Mouse (Mus musculus) midbrain, embryonic 15.5 days (tissue): ENCODE data around the gene Zfp638. TPM values are rescaled to one million over a fixed set of nuclear protein-coding genes. Genes with fewer than 3 reads are reported as not detected.
"Not testable (repeated sequence)": the region's sequence is repeated elsewhere in the genome, so short reads cannot be mapped to it uniquely, and the experiment has no call there.

Experiments used
- ATAC-seq: fragments of 200-750 bp; cut with Nextera tagmentation; replicated peaks from 2 replicates; pipeline ENCODE4 v1.8.0; 2017; ENCODE audit warnings: moderate TSS enrichment
- H3K27ac ChIP-seq: fragments of 300-500 bp; sonication (generic); 2 replicates; pipeline ENCODE4 v1.5.1; 2015; ENCODE audit warnings: mild to moderate bottlenecking, inconsistent platforms
- H3K27me3 ChIP-seq: fragments of 300-500 bp; sonication (generic); replicated peaks from 2 replicates; pipeline ENCODE4 v1.6.1; 2015; ENCODE audit warnings: inconsistent platforms
- H3K36me3 ChIP-seq: fragments of 300-500 bp; sonication (generic); replicated peaks from 2 replicates; pipeline ENCODE4 v1.6.1; 2015; ENCODE audit warnings: inconsistent platforms
- H3K4me1 ChIP-seq: fragments of 300-500 bp; sonication (generic); 2 replicates; pipeline ENCODE4 v1.6.1; 2015; ENCODE audit warnings: inconsistent platforms
- H3K4me2 ChIP-seq: fragments of 300-500 bp; sonication (generic); 2 replicates; pipeline ENCODE4 v1.6.1; 2015; ENCODE audit warnings: inconsistent platforms, mild to moderate bottlenecking, moderate library complexity
- H3K4me3 ChIP-seq: fragments of 300-500 bp; sonication (generic); 2 replicates; pipeline ENCODE4 v1.5.1; 2015; ENCODE audit warnings: mild to moderate bottlenecking, inconsistent platforms
- H3K9ac ChIP-seq: fragments of 300-500 bp; sonication (generic); 2 replicates; pipeline ENCODE4 v1.6.1; 2015; ENCODE audit warnings: mild to moderate bottlenecking, inconsistent platforms
- H3K9me3 ChIP-seq: fragments of 300-500 bp; sonication (generic); 2 replicates; pipeline ENCODE4 v1.6.1; 2016; ENCODE audit warnings: inconsistent platforms
- WGBS: fragments of 180-500 bp; shearing (Covaris S2); methylation state at CpG from one replicate; pipeline ENCODE4 v1.1.7; 2015; ENCODE audit warnings: mixed read lengths; 5-methylcytosine and 5-hydroxymethylcytosine counted together
- polyA plus RNA-seq: library from polyadenylated mRNA; unstranded; fragments of >200 nt; fragmentation: Nextera tagmentation; extraction: Ambion mirVana; gene quantifications from 2 replicates; pipeline ENCODE4 v1.2.1, GENCODE M21; 2015

The Zfp638 gene
- polyA plus RNA-seq, 1 experiment from 2014 or later: 76.5 TPM

GRCm38 (mm10) chr6:83953603-83954002 is 86.7 kb downstream of the Zfp638 start:
- Histone ChIP-seq H3K9me3 (no peaks in the 10 kb centered on the region), H3K4me3 (no peak overlapping the region), H3K27ac (no peak overlapping the region), H3K9ac (no peak overlapping the region), H3K27me3 (no peaks in the 10 kb centered on the region), H3K4me2 (no peak overlapping the region), H3K4me1 (no peaks in the 10 kb centered on the region), H3K36me3 (peaks cover 14% of the 10 kb centered on the region)
- no peak for ATAC-seq

GRCm38 (mm10) chr6:83987642-83988041 is 120.7 kb downstream of the Zfp638 start:
- H3K4me2 ChIP-seq: no peak overlapping the region
- no peak overlapping the region for H3K4me3 ChIP-seq
- H3K27me3 ChIP-seq: no peaks in the 10 kb centered on the region
- H3K27ac ChIP-seq: no peak overlapping the region
- no peak overlapping the region for H3K9ac ChIP-seq
- peaks cover 20% of the 10 kb centered on the region for H3K36me3 ChIP-seq
- H3K9me3 ChIP-seq: no peaks in the 10 kb centered on the region
- ATAC-seq: no peak
- no peaks in the 10 kb centered on the region for H3K4me1 ChIP-seq
- WGBS: 95% methylated on average over 5 of the region's 5 CpGs

GRCm38 (mm10) chr6:84002716-84003115 is 135.8 kb downstream of the Zfp638 start:
- no peaks in the 10 kb centered on the region for H3K27me3 ChIP-seq
- no peak overlapping the region for H3K27ac ChIP-seq
- H3K9me3 ChIP-seq: no peaks in the 10 kb centered on the region
- no peaks in the 10 kb centered on the region for H3K4me1 ChIP-seq
- ATAC-seq: no peak
- H3K4me3 ChIP-seq: no peak overlapping the region
- no peak overlapping the region for H3K4me2 ChIP-seq
- WGBS: 67% methylated on average over 1 of the region's 1 CpGs
- H3K9ac ChIP-seq: no peak overlapping the region
- peaks cover 12% of the 10 kb centered on the region; the same call in 1 of the 2 replicates for H3K36me3 ChIP-seq

GRCm38 (mm10) chr6:84004295-84004694 is 137.4 kb downstream of the Zfp638 start:
- H3K36me3 ChIP-seq: 0 out of 2 replicates have a peak, but pooled peaks cover 5% of the 10 kb centered on the region
- peaks cover 3% of the 10 kb centered on the region; the same call in 1 of the 2 replicates for H3K27me3 ChIP-seq
- no peak overlapping the region for H3K4me3 ChIP-seq
- H3K9me3 ChIP-seq: no peaks in the 10 kb centered on the region
- WGBS: 89% methylated on average over 4 of the region's 4 CpGs
- H3K4me1 ChIP-seq: peaks cover 12% of the 10 kb centered on the region
- H3K4me2 ChIP-seq: no peak overlapping the region
- ATAC-seq: no peak
- H3K27ac ChIP-seq: no peak overlapping the region
- H3K9ac ChIP-seq: no peak overlapping the region

- WGBS: under 1% methylated on average over 41 of the region's 41 CpGs
- H3K27ac ChIP-seq: no peak within 1 kb of the TSS
- peak within 1 kb of the TSS; percentile 89 for H3K4me2 ChIP-seq
- H3K36me3 ChIP-seq: no peaks in the 10 kb centered on the region
- no peaks in the 10 kb centered on the region for H3K9me3 ChIP-seq
- peaks cover 3% of the 10 kb centered on the region for H3K27me3 ChIP-seq
- ATAC-seq: peak; percentile 54; the same call in 1 of the 2 replicates
- H3K4me3 ChIP-seq: peak within 1 kb of the TSS; percentile 42
- peaks cover 23% of the 10 kb centered on the region for H3K4me1 ChIP-seq
- H3K9ac ChIP-seq: peak within 1 kb of the TSS; percentile 42
Measured at GRCm38 (mm10) chr6:84008363-84009171, 141.7 kb downstream of the Zfp638 start, which contains the start of gene Dysf. Dysf (plus strand) TSS chr6:84008590.

GRCm38 (mm10) chr6:84009172-84009872 is 142.4 kb downstream of the Zfp638 start:
- Histone ChIP-seq H3K36me3 (no peaks in the 10 kb centered on the region), H3K27me3 (peaks cover 3% of the 10 kb centered on the region), H3K4me3 (peak overlapping the region; percentile 42), H3K27ac (no peak overlapping the region), H3K9ac (no peak overlapping the region), H3K9me3 (no peaks in the 10 kb centered on the region), H3K4me1 (peaks cover 23% of the 10 kb centered on the region), H3K4me2 (peak overlapping the region; percentile 89)
- 32% methylated on average over 8 of the region's 8 CpGs for WGBS
- ATAC-seq: no peak

GRCm38 (mm10) chr6:84009915-84010302 is 143.0 kb downstream of the Zfp638 start:
- 24% methylated on average over 4 of the region's 4 CpGs for WGBS
- Histone ChIP-seq H3K4me2 (no peak overlapping the region), H3K4me3 (no peak overlapping the region), H3K27me3 (peaks cover 3% of the 10 kb centered on the region), H3K4me1 (peaks cover 23% of the 10 kb centered on the region), H3K9ac (no peak overlapping the region), H3K36me3 (no peaks in the 10 kb centered on the region), H3K27ac (no peak overlapping the region), H3K9me3 (no peaks in the 10 kb centered on the region)
- ATAC-seq: peak; percentile 42

- Histone ChIP-seq H3K4me2 (no peak overlapping the region), H3K36me3 (no peaks in the 10 kb centered on the region), H3K4me1 (peaks cover 23% of the 10 kb centered on the region), H3K4me3 (no peak overlapping the region), H3K9ac (no peak overlapping the region), H3K27me3 (peaks cover 3% of the 10 kb centered on the region), H3K9me3 (no peaks in the 10 kb centered on the region), H3K27ac (no peak overlapping the region)
- 34% methylated on average over 8 of the region's 8 CpGs for WGBS
- ATAC-seq: peak; percentile 45; the same call in 1 of the 2 replicates
Measured at GRCm38 (mm10) chr6:84010303-84011225, 143.7 kb downstream of the Zfp638 start.

- WGBS: 64% methylated on average over 4 of the region's 4 CpGs
- ATAC-seq, H3K27me3 ChIP-seq, H3K4me3 ChIP-seq, H3K27ac ChIP-seq, H3K9ac ChIP-seq, H3K4me2 ChIP-seq, H3K36me3 ChIP-seq, H3K9me3 ChIP-seq: not testable (repeated sequence)
- peaks cover 14% of the 10 kb centered on the region for H3K4me1 ChIP-seq
Measured at GRCm38 (mm10) chr6:84014961-84015683, 148.2 kb downstream of the Zfp638 start.

- Histone ChIP-seq H3K9me3 (no peaks in the 10 kb centered on the region), H3K4me2 (no peak overlapping the region), H3K4me3 (no peak overlapping the region), H3K9ac (no peak overlapping the region), H3K27ac (no peak overlapping the region), H3K27me3 (peaks cover 5% of the 10 kb centered on the region), H3K36me3 (no peaks in the 10 kb centered on the region), H3K4me1 (peaks cover 8% of the 10 kb centered on the region)
- ATAC-seq: no peak
- WGBS: 91% methylated on average over 7 of the region's 7 CpGs
Measured at GRCm38 (mm10) chr6:84016851-84017250, 149.9 kb downstream of the Zfp638 start.

GRCm38 (mm10) chr6:84017392-84017791 is 150.5 kb downstream of the Zfp638 start:
- peaks cover 8% of the 10 kb centered on the region for H3K4me1 ChIP-seq
- ATAC-seq: no peak
- H3K27me3 ChIP-seq: peaks cover 5% of the 10 kb centered on the region
- H3K27ac ChIP-seq: no peak overlapping the region
- no peaks in the 10 kb centered on the region for H3K36me3 ChIP-seq
- WGBS: 57% methylated on average over 3 of the region's 3 CpGs
- no peak overlapping the region for H3K4me2 ChIP-seq
- H3K9me3 ChIP-seq: no peaks in the 10 kb centered on the region
- no peak overlapping the region for H3K4me3 ChIP-seq
- no peak overlapping the region for H3K9ac ChIP-seq
